Mouse (Mus musculus): ENCODE measurements around the gene Phlda3.
A peak's percentile ranks its signal among the peaks of the same experiment; 100 is the strongest.

The Phlda3 gene

GRCm38 (mm10) chr1:135757287-135757686 is 8.6 kb upstream of the Phlda3 start:
- DNase-seq (ENCODE audit: inconsistent age in 2 of 2, low spot score in 1 of 2), result no peak

DNA sequence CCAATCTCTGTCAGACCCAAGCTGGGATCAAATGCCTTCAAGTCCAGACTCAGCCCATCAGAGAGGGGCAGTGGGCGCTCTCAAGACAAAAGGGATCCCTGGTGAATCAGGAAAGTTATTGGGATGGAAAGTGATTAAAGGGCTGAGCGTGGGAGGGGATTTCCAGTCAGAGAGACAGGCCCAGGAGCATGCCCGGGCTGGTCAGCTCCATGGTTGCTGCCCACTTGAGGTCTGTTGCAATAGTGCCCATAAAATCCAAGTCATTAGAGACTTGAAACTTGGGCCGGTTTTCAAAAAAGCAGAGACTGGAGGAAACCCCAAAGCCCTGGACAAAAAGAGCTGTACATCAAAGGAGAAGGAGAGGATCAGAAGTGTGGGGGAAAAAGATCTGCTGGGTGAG is 6.2 kb upstream of the Phlda3 start:
- DNase-seq (ENCODE audit: inconsistent age in 2 of 2, low spot score in 1 of 2), result no peak

DNA sequence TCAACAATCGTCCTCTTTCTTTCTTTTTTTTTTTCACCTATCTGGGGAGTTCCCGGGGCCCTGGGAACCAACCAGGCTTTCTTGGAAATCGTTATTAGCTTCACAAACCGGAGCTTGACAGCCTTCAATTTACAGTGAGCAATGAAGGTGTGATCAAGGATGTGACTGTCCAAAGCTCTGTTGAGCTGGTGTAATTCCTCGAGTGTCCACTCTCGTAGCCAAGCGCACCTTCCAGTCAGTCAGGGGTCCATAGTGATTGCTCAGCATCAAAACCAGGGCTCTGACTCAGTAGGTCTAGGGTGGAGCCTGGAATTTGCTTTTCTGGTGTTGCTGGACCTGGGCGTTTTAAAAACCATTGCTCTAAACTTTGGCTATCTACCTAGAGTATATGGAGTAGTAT is 5.7 kb upstream of the Phlda3 start:
- DNase-seq (ENCODE audit: inconsistent age in 2 of 2, low spot score in 1 of 2), result no peak

- no peak for DNase-seq (ENCODE audit: inconsistent age in 2 of 2, low spot score in 1 of 2)
Measured at GRCm38 (mm10) chr1:135761728-135762127, 4.2 kb upstream of the Phlda3 start.

DNA sequence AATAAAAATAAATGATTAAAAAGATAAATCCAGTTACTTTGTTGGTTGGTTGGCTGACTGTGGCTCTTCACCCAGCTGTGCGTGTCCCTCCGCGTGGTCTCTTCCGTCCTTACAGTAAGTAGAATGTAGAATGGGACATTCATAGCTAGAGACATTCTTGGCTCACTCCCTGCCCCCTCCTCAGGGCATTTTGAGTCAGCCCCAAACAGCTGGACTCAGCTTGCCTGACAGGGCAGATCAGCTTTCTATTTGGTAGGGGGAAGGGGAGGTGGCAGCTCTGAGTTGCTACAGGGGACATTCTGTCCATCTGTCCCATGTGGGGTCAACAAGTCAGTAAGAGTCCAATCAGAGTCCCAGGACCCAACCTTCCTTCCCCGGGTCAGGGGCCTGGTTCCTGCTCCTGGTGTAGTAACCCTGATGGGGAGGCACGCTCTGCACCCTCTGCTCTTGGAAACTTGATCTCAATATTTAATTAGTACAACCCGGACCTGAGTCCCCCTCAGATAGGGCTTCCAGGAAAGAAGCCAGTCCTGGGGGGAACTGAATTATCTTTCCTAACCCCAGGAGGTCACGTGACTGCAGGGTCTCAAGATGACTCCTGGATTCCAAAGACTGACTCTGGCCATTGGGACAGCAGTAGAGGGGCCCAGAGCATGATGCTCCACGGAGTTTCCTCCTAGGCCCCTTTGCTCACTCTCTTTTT is 2.3 kb upstream of the Phlda3 start:
- no peak for DNase-seq (ENCODE audit: inconsistent age in 2 of 2, low spot score in 1 of 2)

- no peak for DNase-seq (ENCODE audit: inconsistent age in 2 of 2, low spot score in 1 of 2)
Measured at GRCm38 (mm10) chr1:135764206-135764528, 1.8 kb upstream of the Phlda3 start.

DNA sequence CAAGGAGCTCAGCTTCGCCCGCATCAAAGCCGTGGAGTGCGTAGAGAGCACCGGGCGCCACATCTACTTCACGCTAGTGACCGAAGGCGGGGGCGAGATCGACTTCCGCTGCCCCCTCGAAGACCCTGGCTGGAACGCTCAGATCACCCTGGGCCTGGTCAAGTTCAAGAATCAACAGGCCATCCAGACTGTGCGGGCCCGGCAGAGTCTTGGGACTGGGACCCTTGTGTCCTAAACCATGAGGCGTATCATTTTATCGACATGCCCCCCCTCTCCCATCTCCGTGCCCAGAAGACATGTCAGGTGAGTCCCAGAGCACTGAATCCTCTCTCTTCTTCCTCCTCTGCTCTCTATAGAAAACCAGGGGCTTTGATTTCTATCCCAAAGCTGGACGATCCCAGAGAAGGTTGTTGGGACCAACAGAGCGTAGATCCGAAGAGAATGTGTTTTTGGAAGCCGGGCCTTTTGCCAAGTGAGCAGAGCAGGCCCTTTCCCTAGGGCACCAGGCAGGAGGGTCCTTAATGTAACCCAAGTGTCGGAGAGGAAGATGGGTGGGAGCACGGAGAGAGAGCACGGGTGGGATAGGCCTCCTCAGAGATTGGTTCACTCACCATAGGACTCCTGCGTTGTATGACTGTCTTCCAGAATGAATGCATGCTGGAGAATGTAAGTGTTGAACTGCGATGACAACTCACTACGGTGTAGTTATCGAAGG is 830 bp downstream of the Phlda3 start:
- no peak for DNase-seq (ENCODE audit: inconsistent age in 2 of 2, low spot score in 1 of 2)

DNA sequence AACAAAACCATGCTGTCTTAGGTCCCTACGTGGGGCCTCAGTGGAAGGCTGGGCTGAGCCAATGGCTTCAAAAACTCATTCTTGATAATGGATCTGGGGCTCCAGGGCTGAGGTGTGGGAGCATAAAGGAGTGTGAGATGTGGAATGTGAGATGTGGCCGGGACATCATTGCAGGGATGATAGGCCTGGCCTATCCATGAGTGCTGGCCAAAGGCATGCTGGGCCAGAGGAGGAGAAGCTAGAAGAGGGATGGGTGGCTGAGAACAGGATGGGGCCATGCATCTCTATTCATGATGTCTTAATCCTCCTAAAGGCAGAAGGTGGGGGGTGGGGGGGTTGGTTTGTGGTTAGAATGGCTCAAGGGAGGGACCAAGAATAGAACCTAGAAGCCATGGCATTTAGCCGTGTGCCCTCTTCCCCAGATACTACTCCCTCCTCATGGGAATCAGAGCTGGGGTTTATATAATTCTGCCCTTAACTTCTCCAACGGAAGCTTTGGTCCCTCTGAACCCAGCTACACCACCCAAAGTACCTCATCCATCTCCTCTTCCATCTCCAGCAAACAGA is 1.5 kb downstream of the Phlda3 start:
- peak in 1 of 2 experiments; percentile 53 for DNase-seq (ENCODE audit: inconsistent age in 2 of 2, low spot score in 1 of 2)

GRCm38 (mm10) chr1:135768400-135768799 is 2.5 kb downstream of the Phlda3 start:
- no peak for DNase-seq (ENCODE audit: inconsistent age in 2 of 2, low spot score in 1 of 2)

DNA sequence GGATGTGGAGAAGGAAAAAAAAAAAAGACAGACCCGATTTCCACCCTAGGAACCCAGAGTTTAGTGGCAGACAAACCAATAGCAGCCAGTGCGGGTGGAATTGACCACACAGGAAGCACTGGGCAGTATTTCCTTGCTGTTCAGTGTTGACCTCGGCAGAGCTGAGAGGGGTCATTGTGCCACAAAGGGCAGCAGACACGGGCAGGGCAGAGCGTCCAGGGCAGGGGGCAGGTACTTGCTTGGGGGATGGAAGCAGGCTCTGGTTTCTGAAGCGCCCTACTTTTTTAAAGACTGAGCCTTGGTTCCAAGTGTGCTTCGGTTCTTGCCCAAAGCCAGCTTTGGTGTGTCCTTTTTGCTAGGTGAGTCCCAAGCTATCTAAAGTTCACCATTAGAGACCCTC is 4.3 kb downstream of the Phlda3 start:
- no peak for DNase-seq (ENCODE audit: inconsistent age in 2 of 2, low spot score in 1 of 2)

DNA sequence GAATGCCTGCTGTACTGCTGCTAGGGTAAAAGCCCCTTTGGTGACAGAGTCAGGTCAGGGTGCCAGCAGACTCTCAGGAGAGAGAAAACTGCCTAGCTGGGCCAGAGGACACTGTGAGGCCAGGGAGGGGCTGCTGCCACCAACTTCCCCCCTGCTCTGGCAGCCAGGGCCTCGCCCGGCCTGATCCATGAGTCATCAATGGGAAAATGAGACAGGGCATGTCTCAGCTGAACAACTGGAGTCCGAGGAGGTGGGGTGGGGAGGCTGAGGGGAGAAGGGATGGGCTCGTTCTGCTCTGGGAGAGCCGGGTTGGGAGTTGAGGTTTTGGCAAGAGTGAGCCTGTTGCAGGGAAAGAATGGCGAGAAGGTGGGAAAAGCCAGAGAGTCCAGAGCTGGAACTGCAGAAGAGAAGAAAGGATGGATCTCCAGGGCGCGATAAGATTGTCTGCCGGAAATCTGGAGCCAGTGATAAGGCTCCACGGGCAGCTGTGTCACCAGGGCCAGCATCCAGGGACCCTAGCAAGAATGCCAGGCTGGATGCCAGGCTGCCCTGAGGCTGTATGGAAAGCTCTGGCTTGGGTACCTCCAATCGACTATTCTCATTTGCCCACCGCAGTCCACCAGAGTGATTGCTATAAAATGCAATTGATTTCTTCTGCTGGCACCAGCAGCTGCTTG is 5.1 kb downstream of the Phlda3 start:
- peak; percentile 62 to 86 for DNase-seq (ENCODE audit: inconsistent age in 2 of 2, low spot score in 1 of 2)

GRCm38 (mm10) chr1:135771573-135771970 is 5.7 kb downstream of the Phlda3 start:
- no peak for DNase-seq (ENCODE audit: inconsistent age in 2 of 2, low spot score in 1 of 2)

GRCm38 (mm10) chr1:135776596-135776995 is 10.7 kb downstream of the Phlda3 start:
- peak in 1 of 2 experiments; percentile 50 for DNase-seq (ENCODE audit: inconsistent age in 2 of 2, low spot score in 1 of 2)

DNA sequence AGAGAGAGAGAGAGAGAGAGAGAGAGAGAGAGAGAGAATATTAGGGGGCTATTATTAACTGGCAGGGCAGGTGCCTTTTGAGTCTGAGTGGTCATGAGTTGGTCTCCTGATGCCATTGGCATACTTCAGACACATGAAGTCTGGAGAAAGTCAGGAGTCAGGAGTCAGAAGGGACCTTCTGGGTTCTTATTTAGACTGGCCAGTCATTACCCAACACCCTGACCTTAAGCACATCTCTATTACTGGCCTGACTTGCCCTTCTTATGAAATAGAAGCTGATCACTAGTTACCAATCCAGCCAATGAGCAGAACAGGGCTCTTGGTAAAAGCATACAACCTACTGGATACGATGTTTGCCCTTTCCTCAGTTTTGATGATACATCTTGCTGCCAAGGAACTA is 11.1 kb downstream of the Phlda3 start:
- peak in 1 of 2 experiments; percentile 66 for DNase-seq (ENCODE audit: inconsistent age in 2 of 2, low spot score in 1 of 2)

GRCm38 (mm10) chr1:135778780-135779535 is 13.0 kb downstream of the Phlda3 start, which contains the start of gene Tnni1:
Gene Tnni1 (plus strand): TSS chr1:135779434.
- peak in 1 of 2 experiments; percentile 41 for DNase-seq (ENCODE audit: inconsistent age in 2 of 2, low spot score in 1 of 2)

- peak in 1 of 2 experiments; percentile 17 for DNase-seq (ENCODE audit: inconsistent age in 2 of 2, low spot score in 1 of 2)
Measured at GRCm38 (mm10) chr1:135780649-135781048, 14.7 kb downstream of the Phlda3 start.

- peak; percentile 67 to 88 for DNase-seq (ENCODE audit: inconsistent age in 2 of 2, low spot score in 1 of 2)
Measured at GRCm38 (mm10) chr1:135781220-135781619, 15.3 kb downstream of the Phlda3 start.

DNA sequence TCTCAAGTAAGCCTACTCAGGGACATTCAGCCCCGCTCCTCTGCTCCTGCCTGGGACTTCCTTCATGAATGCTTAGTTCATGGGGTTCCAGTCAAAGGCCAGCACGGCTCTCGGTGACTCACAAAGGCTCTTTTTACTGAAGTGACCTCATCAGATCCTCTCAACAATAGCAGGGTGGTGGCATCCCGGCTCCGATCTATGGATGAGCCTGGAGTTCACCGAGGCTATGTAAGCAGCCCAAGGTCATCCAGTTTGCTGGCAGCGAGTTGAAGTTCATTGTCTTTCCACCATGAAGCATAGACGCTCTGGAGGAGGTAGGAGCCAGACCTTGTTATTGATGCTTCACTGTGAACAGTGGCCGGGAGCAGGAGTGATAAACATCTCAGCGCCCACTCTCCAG is 16.9 kb downstream of the Phlda3 start:
- peak; percentile 29 to 60 for DNase-seq (ENCODE audit: inconsistent age in 2 of 2, low spot score in 1 of 2)

DNA sequence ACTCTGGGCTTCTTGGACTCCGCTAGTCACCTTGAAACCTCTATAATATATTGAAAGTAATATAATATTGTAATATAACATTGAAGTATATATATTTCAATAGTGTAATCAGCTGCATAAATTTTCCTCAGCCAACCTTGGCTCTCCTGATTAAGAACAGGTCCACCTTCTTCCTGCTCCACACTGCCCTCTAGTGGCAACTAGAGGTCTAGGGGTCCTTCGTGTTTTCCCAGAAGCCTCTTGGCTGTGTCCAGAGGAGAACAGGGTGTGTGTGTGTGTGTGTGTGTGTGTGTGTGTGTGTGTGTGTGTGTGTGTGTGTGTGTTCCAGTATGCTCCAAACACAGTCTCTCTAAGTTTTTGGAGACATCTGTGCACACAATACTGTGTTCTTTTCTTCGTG is 21.9 kb downstream of the Phlda3 start:
- DNase-seq (ENCODE audit: inconsistent age in 2 of 2, low spot score in 1 of 2), result peak; percentile 64 to 88

GRCm38 (mm10) chr1:135788708-135789107 is 22.8 kb downstream of the Phlda3 start:
- peak; percentile 26 to 69 for DNase-seq (ENCODE audit: inconsistent age in 2 of 2, low spot score in 1 of 2)

- peak; percentile 69 to 89 for DNase-seq (ENCODE audit: inconsistent age in 2 of 2, low spot score in 1 of 2)
Measured at GRCm38 (mm10) chr1:135789815-135790214, 23.9 kb downstream of the Phlda3 start.
